Mouse (Mus musculus) Patski (cell line): Measurements from ENCODE around the gene Zswim5. TPM values are rescaled to one million over a fixed set of nuclear protein-coding genes. Genes with fewer than 3 reads are reported as not detected.

Source experiments
- ATAC-seq: fragments of 100-300 bp; one replicate; pipeline ENCODE4 v1.8.0; 2021
- CTCF ChIA-PET: fragments of 350-600 bp; sonication (Branson Sonifier 250); formaldehyde crosslinking; loops from one replicate; lab custom pipeline; 2022; ENCODE audit warnings: inconsistent platforms; lab: Charles Lee
- POLR2A ChIA-PET: fragments of 350-600 bp; sonication (Branson Sonifier 250); formaldehyde crosslinking; loops from one replicate; lab custom pipeline; 2022; ENCODE audit warnings: antibody characterized with exemption, inconsistent platforms; lab: Charles Lee
- DNase-seq: peaks from one replicate; pipeline ENCODE4 v3.0.0-alpha.2; 2011; ENCODE audit warnings: low read depth, low spot score
- H3K27me3 ChIP-seq: fragments of 371-371 bp; one replicate; pipeline ENCODE4 v1.5.1; 2021
- CTCF ChIP-seq: fragments of 100-300 bp; IDR thresholded peaks from one replicate; pipeline ENCODE4 v1.5.1; 2021
- in situ Hi-C: fragments of 300-500 bp; cut with MboI; formaldehyde crosslinking; loops from 3 replicates; pipeline ENCODE4 v1.11.1; 2018; ENCODE audit warnings: low pct_unique_long_range_greater_than_20kb, mixed read lengths
- polyA plus RNA-seq: library from polyadenylated mRNA; unstranded; gene quantifications from one replicate; pipeline ENCODE4 v1.2.3, GENCODE M21; 2021

Zswim5 gene
- polyA plus RNA-seq, 1 experiment from 2014 or later = 0.96 TPM

GRCm38 (mm10) chr4:116987122-116987456 is 109.9 kb downstream of the Zswim5 start:
- DNase-seq = no peak
- H3K27me3 ChIP-seq = no peaks in the 10 kb centered on the region
- ChIA-PET CTCF (interaction anchor here (1.5 kb wide), 1 partner anchor 159 kb away, joined by 3 read pairs; no protein-coding TSS in a partner anchor), POLR2A (interaction anchor here (0.5 kb wide), 1 partner anchor 52 kb away, joined by 3 read pairs; no protein-coding TSS in a partner anchor)
- in situ Hi-C loops = no loop called here
- TF ChIP-seq CTCF = no peak
- ATAC-seq = no peak

GRCm38 (mm10) chr4:116989731-116990130 is 112.6 kb downstream of the Zswim5 start:
- CTCF ChIA-PET = interaction anchor here (1.0 to 1.3 kb wide), 2 partner anchors 162 to 163 kb away, joined by 3 read pairs; no protein-coding TSS in a partner anchor
- ATAC-seq (no peak), DNase-seq (no peak)
- no peak for TF ChIP-seq CTCF
- POLR2A ChIA-PET = interaction anchor here (0.9 kb wide), 1 partner anchor 143 kb away, joined by 3 read pairs; no protein-coding TSS in a partner anchor
- no peaks in the 10 kb centered on the region for H3K27me3 ChIP-seq
- in situ Hi-C loops = loop anchor here (5.0 kb wide), 2 partner anchors 167 to 272 kb away; partner anchors contain the start of gene Hpdl

GRCm38 (mm10) chr4:116991366-116991765 is 114.2 kb downstream of the Zswim5 start:
- H3K27me3 ChIP-seq = no peaks in the 10 kb centered on the region
- TF ChIP-seq CTCF = no peak
- POLR2A ChIA-PET = no interaction called here
- CTCF ChIA-PET = interaction anchor here (1.2 to 1.9 kb wide), 4 partner anchors 11 to 166 kb away, joined by 3 to 5 read pairs (median 4); no protein-coding TSS in a partner anchor
- ATAC-seq (no peak), DNase-seq (peak; percentile 20)
- in situ Hi-C loops = loop anchor here (5.0 kb wide), 2 partner anchors 169 to 274 kb away; partner anchors contain the start of gene Hpdl

- POLR2A ChIA-PET = no interaction called here
- CTCF ChIA-PET = interaction anchor here (0.9 to 3.7 kb wide), 2 partner anchors 146 to 147 kb away, joined by 4 to 23 read pairs; no protein-coding TSS in a partner anchor
- no peaks in the 10 kb centered on the region for H3K27me3 ChIP-seq
- DNase-seq = peak; percentile 55
- ATAC-seq = peak; percentile 72
- in situ Hi-C loops = loop anchor here (5.0 kb wide), 2 partner anchors 172 to 277 kb away; partner anchors contain the start of gene Hpdl
- TF ChIP-seq CTCF = no peak
Measured at GRCm38 (mm10) chr4:116993672-116994621, 116.8 kb downstream of the Zswim5 start, which contains the start of gene Urod. Gene Urod (minus strand): TSS chr4:116994413.

GRCm38 (mm10) chr4:116995131-116995797 is 118.1 kb downstream of the Zswim5 start, which contains the start of gene Hectd3:
Gene Hectd3 (plus strand): TSS chr4:116995317.
- ATAC-seq (peak; percentile 41), DNase-seq (no peak)
- in situ Hi-C loops = loop anchor here (5.0 kb wide), 1 partner anchor 147 kb away; no protein-coding TSS in a partner anchor
- ChIA-PET CTCF (interaction anchor here (1.1 to 3.7 kb wide), 6 partner anchors 9 to 151 kb away, joined by 3 to 23 read pairs (median 5); no protein-coding TSS in a partner anchor), POLR2A (interaction anchor here (0.7 to 1.0 kb wide), 2 partner anchors 153 to 172 kb away, joined by 3 read pairs; no protein-coding TSS in a partner anchor)
- no peak for TF ChIP-seq CTCF
- H3K27me3 ChIP-seq = no peaks in the 10 kb centered on the region

GRCm38 (mm10) chr4:116995798-116996135 is 118.6 kb downstream of the Zswim5 start:
- DNase-seq = no peak
- POLR2A ChIA-PET = interaction anchor here (0.7 to 1.0 kb wide), 2 partner anchors 152 to 173 kb away, joined by 3 read pairs; no protein-coding TSS in a partner anchor
- in situ Hi-C loops = loop anchor here (5.0 kb wide), 1 partner anchor 147 kb away; no protein-coding TSS in a partner anchor
- H3K27me3 ChIP-seq = no peaks in the 10 kb centered on the region
- ATAC-seq = peak; percentile 13
- CTCF ChIA-PET = interaction anchor here (1.1 to 3.7 kb wide), 6 partner anchors 8 to 151 kb away, joined by 3 to 23 read pairs (median 5); no protein-coding TSS in a partner anchor
- no peak for TF ChIP-seq CTCF

GRCm38 (mm10) chr4:116999513-117000154 is 122.5 kb downstream of the Zswim5 start:
- no peak for TF ChIP-seq CTCF
- ATAC-seq = no peak
- no peak for DNase-seq
- no peaks in the 10 kb centered on the region for H3K27me3 ChIP-seq
- in situ Hi-C loops = loop anchor here (5.0 kb wide), 1 partner anchor 143 kb away; no protein-coding TSS in a partner anchor
- ChIA-PET POLR2A (no interaction called here), CTCF (interaction anchor here (1.1 to 3.6 kb wide), 2 partner anchors 121 to 141 kb away, joined by 4 to 20 read pairs; no protein-coding TSS in a partner anchor)

GRCm38 (mm10) chr4:117001957-117002356 is 124.8 kb downstream of the Zswim5 start:
- ChIA-PET POLR2A (no interaction called here), CTCF (interaction anchor here (0.6 to 3.4 kb wide), 6 partner anchors 8 to 150 kb away, joined by 3 to 23 read pairs (median 6); partner anchors contain the start of gene Tctex1d4)
- DNase-seq = no peak
- in situ Hi-C loops = no loop called here
- H3K27me3 ChIP-seq = no peaks in the 10 kb centered on the region
- TF ChIP-seq CTCF = no peak
- ATAC-seq = no peak
